Mouse (Mus musculus) heart, adult 2 months (tissue): ENCODE data around the gene Adam25. TPM values are rescaled to one million over a fixed set of nuclear protein-coding genes. Genes with fewer than 3 reads are reported as not detected.
"Not testable (repeated sequence)": the region's sequence is repeated elsewhere in the genome, so short reads cannot be mapped to it uniquely, and the experiment has no call there.

Experiments used
- DNase-seq, 2 experiments: peaks; one replicate each; pipeline ENCODE4 v3.0.0; 2021
- H3K27ac ChIP-seq: fragments of 200-600 bp; 2 replicates; pipeline ENCODE4 v1.8.1; 2022
- H3K27me3 ChIP-seq: fragments of 200-500 bp; 2 replicates; pipeline ENCODE4 v1.6.1; 2012; ENCODE audit warnings: mild to moderate bottlenecking, low read length, inconsistent platforms, mixed read lengths; ENCODE audit not compliant: control insufficient read depth, insufficient read depth
- H3K36me3 ChIP-seq: fragments of 200-500 bp; 2 replicates; pipeline ENCODE4 v1.6.1; 2012; ENCODE audit warnings: low read length, inconsistent platforms; ENCODE audit not compliant: control insufficient read depth, insufficient read depth
- H3K4me1 ChIP-seq: fragments of 200-500 bp; 2 replicates; pipeline ENCODE4 v1.6.1; 2011; ENCODE audit warnings: low read length; ENCODE audit not compliant: control insufficient read depth, insufficient read depth
- H3K4me3 ChIP-seq: fragments of 200-600 bp; 2 replicates; pipeline ENCODE4 v1.8.1; 2022
- H3K79me2 ChIP-seq: fragments of 200-500 bp; replicated peaks from 2 replicates; pipeline ENCODE4 v1.6.1; 2012; ENCODE audit warnings: mild to moderate bottlenecking, inconsistent platforms, low read length, moderate library complexity, mixed read lengths; ENCODE audit not compliant: control insufficient read depth, insufficient read depth
- H3K9ac ChIP-seq: fragments of 200-500 bp; 2 replicates; pipeline ENCODE4 v1.6.1; 2012; ENCODE audit warnings: low read depth, mild to moderate bottlenecking, control low read depth, inconsistent platforms, low read length, mixed read lengths
- CTCF ChIP-seq: fragments of 200-600 bp; IDR thresholded peaks from 2 replicates; pipeline ENCODE4 v1.8.1; 2022; ENCODE audit warnings: antibody characterized with exemption, mild to moderate bottlenecking, moderate library complexity
- EP300 ChIP-seq: fragments of 200-500 bp; IDR thresholded peaks from 2 replicates; pipeline ENCODE4 v1.6.1; 2011; ENCODE audit warnings: low read depth, low read length, control low read depth; ENCODE audit not compliant: insufficient read depth
- POLR2A ChIP-seq: fragments of 200-500 bp; IDR thresholded peaks from 2 replicates; pipeline ENCODE4 v1.6.1; 2011; ENCODE audit warnings: mild to moderate bottlenecking, low read depth, low read length, control low read depth; ENCODE audit not compliant: insufficient read depth
- WGBS: fragments of 180-500 bp; shearing (Covaris S2); methylation state at CpG from one replicate; pipeline ENCODE4 v1.1.7; 2018; 5-methylcytosine and 5-hydroxymethylcytosine counted together
- intact Hi-C: fragments of 180-260 bp; cut with DNase I; formaldehyde crosslinking; loops from one replicate; pipeline ENCODE4 v1.15.1; 2025
- long read RNA-seq: library from polyadenylated mRNA; stranded (forward); transcript quantifications from one replicate; pipeline ENCODE4 v2.0.0, GENCODE M21; 2021
- polyA plus RNA-seq: library from polyadenylated mRNA; depleted of rRNA; stranded (reverse); fragments of >200 nt; gene quantifications from 2 replicates; pipeline ENCODE4 v1.2.3, GENCODE M21; 2012; rRNA removed
- total RNA-seq, 2 experiments: library from RNA; stranded (reverse); gene quantifications; 2 replicates each; pipeline ENCODE4 v1.2.3; 2021

Adam25 gene
- total RNA-seq (not detected), polyA plus RNA-seq (not detected in 2 replicates)
- long read RNA-seq = 0 reads

DNA sequence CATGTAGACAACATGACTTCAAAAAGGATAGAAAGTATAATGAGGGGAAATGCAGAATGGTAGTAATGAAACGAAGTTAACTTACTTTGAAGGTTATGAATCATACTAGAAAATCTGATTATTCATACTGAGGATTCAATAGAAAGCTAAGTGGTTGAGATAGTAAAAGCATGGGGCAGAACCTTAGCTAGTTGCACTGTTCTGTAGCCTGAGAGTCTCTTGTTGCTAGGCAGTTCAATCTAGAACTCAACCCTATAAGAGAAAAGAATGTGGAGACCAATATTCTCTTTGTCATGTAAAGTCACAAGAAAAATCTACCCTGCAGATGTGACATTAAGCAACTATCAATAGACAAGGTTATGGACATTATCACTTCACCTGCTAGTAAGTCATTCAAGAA lies at the start of gene Adam25:
Gene Adam25 (plus strand): TSS at position 301 of the 400 bp plus-strand sequence.
- intact Hi-C loops, H3K9ac ChIP-seq, H3K4me1 ChIP-seq, H3K27ac ChIP-seq, H3K27me3 ChIP-seq, DNase-seq, H3K36me3 ChIP-seq, H3K4me3 ChIP-seq, H3K79me2 ChIP-seq: not testable (repeated sequence)
- 38% methylated on average over 1 of the region's 1 CpGs for WGBS

DNA sequence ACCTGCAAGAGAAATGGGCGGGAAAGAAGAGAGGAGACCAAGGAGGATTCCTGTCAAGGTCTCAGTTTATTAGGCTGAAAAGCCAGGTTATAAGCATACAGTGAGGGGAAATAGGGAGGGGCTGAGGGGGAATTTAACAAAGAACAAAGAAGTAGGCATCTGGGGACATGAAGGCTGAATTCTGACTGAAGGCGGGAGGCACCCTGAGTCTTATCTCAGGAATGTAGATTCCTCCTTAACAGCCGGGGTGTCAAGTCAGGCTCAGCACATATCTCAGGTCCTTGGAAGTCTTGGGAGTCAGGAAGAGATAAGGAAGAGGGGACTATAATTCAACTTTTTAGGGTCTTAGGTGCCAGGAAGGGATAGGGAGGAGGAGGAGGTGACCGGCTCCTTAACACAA lies 36.6 kb upstream of the Adam25 start:
- H3K9ac ChIP-seq, intact Hi-C loops, H3K36me3 ChIP-seq, H3K27ac ChIP-seq, H3K27me3 ChIP-seq, H3K4me1 ChIP-seq, DNase-seq, H3K4me3 ChIP-seq, H3K79me2 ChIP-seq: not testable (repeated sequence)
- WGBS = 69% methylated on average over 4 of the region's 4 CpGs

DNA sequence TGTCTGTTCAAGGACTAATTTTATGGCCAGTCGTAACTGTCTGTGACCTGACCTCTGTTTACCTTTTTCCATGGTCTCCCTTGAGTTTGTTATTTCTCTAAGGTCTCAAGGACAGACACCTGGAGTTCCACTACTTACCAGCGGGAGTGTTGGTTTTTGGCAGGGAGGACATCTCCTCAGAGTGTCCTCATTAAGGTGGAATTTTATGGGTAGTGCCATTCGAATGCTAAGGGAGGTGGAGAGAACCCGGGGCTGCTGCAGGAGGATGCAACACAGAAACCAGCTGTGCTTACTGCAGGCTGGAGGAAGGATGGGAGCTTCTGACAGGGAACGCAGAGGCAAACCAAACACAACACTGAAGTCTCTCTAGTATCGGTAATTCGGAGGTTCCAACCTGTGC lies 36.0 kb upstream of the Adam25 start:
- no peak overlapping the region for H3K9ac ChIP-seq
- whole genome bisulfite sequencing = 88% methylated on average over 7 of the region's 7 CpGs
- H3K4me1 ChIP-seq = no peaks in the 10 kb centered on the region
- H3K36me3 ChIP-seq = no peaks in the 10 kb centered on the region
- H3K4me3 ChIP-seq = no peak overlapping the region
- H3K79me2 ChIP-seq = no peaks in the 10 kb centered on the region
- intact Hi-C loops = no loop called here
- H3K27ac ChIP-seq = no peak overlapping the region
- no peak for DNase-seq
- no peaks in the 10 kb centered on the region for H3K27me3 ChIP-seq
- TF ChIP-seq CTCF (no peak), POLR2A (no peak), EP300 (no peak)

DNA sequence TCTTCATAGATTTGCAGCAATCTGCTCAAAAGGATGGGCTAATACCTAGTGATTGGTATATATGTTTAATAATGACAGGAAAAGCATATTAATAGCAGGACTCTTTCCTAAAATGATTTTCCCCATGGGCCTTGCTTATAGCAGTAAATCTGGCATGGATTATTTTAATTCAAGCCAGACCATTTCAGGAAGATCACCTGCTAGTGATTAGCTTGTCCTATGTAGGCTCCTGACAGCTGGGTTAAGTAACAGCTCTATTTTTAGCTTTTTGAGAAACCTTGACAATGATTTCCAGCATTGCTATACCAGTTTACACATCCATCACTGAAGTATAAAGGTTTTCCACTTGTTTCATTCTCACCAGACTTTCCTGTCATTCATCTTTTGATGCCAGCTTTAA lies 31.3 kb downstream of the Adam25 start:
- no peaks in the 10 kb centered on the region for H3K36me3 ChIP-seq
- intact Hi-C loops = no loop called here
- H3K79me2 ChIP-seq = no peaks in the 10 kb centered on the region
- H3K27me3 ChIP-seq = no peaks in the 10 kb centered on the region
- no peak for DNase-seq
- H3K9ac ChIP-seq = no peak overlapping the region
- no peak overlapping the region for H3K4me3 ChIP-seq
- no peak overlapping the region for H3K27ac ChIP-seq
- no peaks in the 10 kb centered on the region for H3K4me1 ChIP-seq
- no peak for TF ChIP-seq POLR2A
- TF ChIP-seq CTCF = no peak
- TF ChIP-seq EP300 = no peak

DNA sequence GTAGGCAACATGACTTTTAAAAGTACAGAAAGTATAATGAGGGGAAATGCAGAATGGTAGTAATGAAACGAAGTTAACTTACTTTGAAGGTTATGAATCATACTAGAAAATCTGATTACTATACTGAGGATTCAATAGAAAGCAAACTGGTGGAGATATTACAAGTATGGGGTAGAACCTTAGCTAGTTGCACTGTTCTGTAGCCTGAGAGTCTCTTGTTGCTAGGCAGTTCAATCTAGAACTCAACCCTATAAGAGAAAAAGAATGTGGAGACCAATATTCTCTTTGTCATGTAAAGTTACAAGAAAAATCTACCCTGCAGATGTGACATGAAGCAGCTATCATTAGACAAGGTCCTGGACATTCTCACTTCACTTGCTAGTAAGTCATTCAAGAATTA lies 41.0 kb downstream of the Adam25 start, which contains the start of gene Adam20:
Gene Adam20 (plus strand): TSS at position 301 of the 400 bp plus-strand sequence.
- intact Hi-C loops, H3K4me1 ChIP-seq, H3K27me3 ChIP-seq, H3K27ac ChIP-seq, H3K36me3 ChIP-seq, H3K9ac ChIP-seq, H3K4me3 ChIP-seq, H3K79me2 ChIP-seq, DNase-seq: not testable (repeated sequence)
- WGBS = 57% methylated on average over 1 of the region's 1 CpGs

DNA sequence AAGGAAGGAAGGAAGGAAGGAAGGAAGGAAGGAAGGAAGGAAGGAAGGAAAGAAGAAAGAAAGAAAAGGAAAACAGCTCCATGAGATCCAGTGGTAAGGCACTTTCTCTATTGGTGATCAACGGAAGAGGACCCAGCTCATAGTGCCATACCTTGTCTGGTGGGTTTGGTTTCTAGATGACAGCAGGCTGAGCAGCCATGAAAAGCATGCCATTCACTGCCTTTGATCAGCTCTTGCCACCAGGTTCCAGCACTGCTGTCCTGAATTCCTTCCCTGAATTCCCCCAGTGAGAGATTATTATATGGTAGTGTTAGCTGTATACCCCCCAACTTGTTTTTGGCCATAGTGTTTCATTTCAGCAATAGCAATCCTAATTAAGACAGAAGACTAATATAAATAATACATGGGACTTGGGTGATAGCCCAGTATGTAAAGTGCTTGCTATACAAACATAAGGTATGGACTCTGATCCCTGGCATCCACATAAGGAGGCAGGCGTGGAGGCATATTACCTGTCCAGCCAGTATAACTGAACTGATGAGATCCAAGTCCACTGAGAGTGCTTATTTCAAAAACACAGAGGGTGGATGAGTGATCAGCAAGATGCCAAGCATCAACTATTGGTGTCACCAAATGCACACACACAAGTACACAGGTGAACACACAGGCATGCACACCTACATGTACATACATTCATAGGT lies 51.5 kb downstream of the Adam25 start:
- Histone ChIP-seq H3K79me2 (no peaks in the 10 kb centered on the region), H3K27me3 (no peaks in the 10 kb centered on the region), H3K36me3 (no peaks in the 10 kb centered on the region), H3K9ac (no peak overlapping the region), H3K4me1 (no peaks in the 10 kb centered on the region), H3K4me3 (no peak overlapping the region), H3K27ac (no peak overlapping the region)
- DNase-seq = no peak
- WGBS = 96% methylated on average over 2 of the region's 2 CpGs
- TF ChIP-seq EP300 = no peak
- TF ChIP-seq POLR2A = no peak
- no peak for TF ChIP-seq CTCF
- intact Hi-C loops = no loop called here

Other genes with a start within 250 kb of the Adam25 start
- gene Adam24, start 77.1 kb upstream of the Adam25 start, total RNA-seq = not detected
- not detected in 2 replicates for gene Adam24, start 77.1 kb upstream of the Adam25 start, polyA plus RNA-seq
- gene Adam20, start 41.1 kb downstream of the Adam25 start, total RNA-seq = not detected
- gene Adam20, start 41.1 kb downstream of the Adam25 start, polyA plus RNA-seq = not detected in 2 replicates
- gene Adam39, start 70.8 kb downstream of the Adam25 start, total RNA-seq = not detected
- not detected in 2 replicates for gene Adam39, start 70.8 kb downstream of the Adam25 start, polyA plus RNA-seq